Mouse (Mus musculus) MEL (cell line): ENCODE measurements around the gene Wdr3. TPM values are rescaled to one million over a fixed set of nuclear protein-coding genes. Genes with fewer than 3 reads are reported as not detected.

ENCODE experiments used
- DNase-seq: peaks from one replicate; pipeline ENCODE4 v3.0.0; 2011; ENCODE audit warnings: low read depth, low spot score
- H3K27ac ChIP-seq: 2 replicates; pipeline ENCODE4 v1.5.1; 2012; ENCODE audit warnings: low read depth, mild to moderate bottlenecking, control low read depth, low read length, moderate library complexity; ENCODE audit not compliant: control insufficient read depth
- H3K27me3 ChIP-seq, 2 experiments: fragments of 150-350 bp in 1 of 2; sonication (generic) in 1 of 2; 2 replicates each; pipeline ENCODE4 v1.6.1; 2012; ENCODE audit warnings: low read length in 2 of 2, mild to moderate bottlenecking in 2 of 2, improper control_type of control experiment in 1 of 2, moderate library complexity in 1 of 2; ENCODE audit not compliant: insufficient read depth in 2 of 2, control insufficient read depth in 1 of 2
- H3K36me3 ChIP-seq, 2 experiments: 2 replicates each; pipeline ENCODE4 v1.6.1; 2012 to 2014; ENCODE audit warnings: low read length in 2 of 2, improper control_type of control experiment in 1 of 2, inconsistent platforms in 1 of 2, mild to moderate bottlenecking in 1 of 2; ENCODE audit not compliant: insufficient read depth in 2 of 2, control insufficient read depth in 1 of 2
- H3K4me1 ChIP-seq, 2 experiments: fragments of 150-350 bp in 1 of 2; sonication (generic) in 1 of 2; 2 replicates each; pipeline ENCODE4 v1.6.1; 2012; ENCODE audit warnings: low read length in 2 of 2, improper control_type of control experiment in 1 of 2, mild to moderate bottlenecking in 1 of 2; ENCODE audit not compliant: insufficient read depth in 2 of 2, control insufficient read depth in 1 of 2
- H3K4me3 ChIP-seq, 2 experiments: fragments of 150-350 bp in 1 of 2; sonication (generic) in 1 of 2; 2 replicates each; pipeline ENCODE4 v1.5.1; 2012; ENCODE audit warnings: low read depth in 2 of 2, low read length in 2 of 2, mild to moderate bottlenecking in 2 of 2, moderate library complexity in 2 of 2, control low read depth in 1 of 2, improper control_type of control experiment in 1 of 2; ENCODE audit not compliant: control insufficient read depth in 1 of 2, insufficient read depth in 1 of 2
- H3K79me2 ChIP-seq: 2 replicates; pipeline ENCODE4 v1.6.1; 2012; ENCODE audit warnings: mild to moderate bottlenecking, low read length, moderate library complexity; ENCODE audit not compliant: control insufficient read depth, poor library complexity, insufficient read depth
- H3K9ac ChIP-seq: 2 replicates; pipeline ENCODE4 v1.6.1; 2012; ENCODE audit warnings: low read depth, mild to moderate bottlenecking, control low read depth, low read length, moderate library complexity; ENCODE audit not compliant: control insufficient read depth, poor library complexity, severe bottlenecking
- H3K9me3 ChIP-seq: fragments of 150-350 bp; sonication (generic); replicated peaks from 2 replicates; pipeline ENCODE4 v1.6.1; 2012; ENCODE audit warnings: mild to moderate bottlenecking, low read length, improper control_type of control experiment, moderate library complexity; ENCODE audit not compliant: insufficient read depth
- CHD1 ChIP-seq: IDR thresholded peaks from 2 replicates; pipeline ENCODE4 v1.6.1; 2012; ENCODE audit warnings: low read depth, mild to moderate bottlenecking, inconsistent platforms, low read length, improper control_type of control experiment
- CTCF ChIP-seq, 3 experiments: IDR thresholded peaks in 2 of 3; conservative IDR thresholded peaks in 1 of 3; 2 replicates each; pipeline ENCODE4 v1.5.1; 2011 to 2012; ENCODE audit warnings: low read length in 3 of 3, low read depth in 2 of 3, mild to moderate bottlenecking in 2 of 3, improper control_type of control experiment in 1 of 3, inconsistent platforms in 1 of 3, mixed read lengths in 1 of 3, moderate library complexity in 1 of 3; ENCODE audit not compliant: control insufficient read depth in 1 of 3, insufficient read depth in 1 of 3, poor library complexity in 1 of 3, severe bottlenecking in 1 of 3
- E2F4 ChIP-seq: IDR thresholded peaks from 2 replicates; pipeline ENCODE4 v1.6.1; 2011; ENCODE audit warnings: low read depth, low read length, improper control_type of control experiment, borderline replicate concordance
- EP300 ChIP-seq, 2 experiments: IDR thresholded peaks; 2 replicates each; pipeline ENCODE4 v1.6.1; 2011; ENCODE audit warnings: improper control_type of control experiment in 2 of 2, low read length in 2 of 2, low read depth in 1 of 2, mild to moderate bottlenecking in 1 of 2
- HCFC1 ChIP-seq: IDR thresholded peaks from 2 replicates; pipeline ENCODE4 v1.6.1; 2012; ENCODE audit warnings: low read depth, mild to moderate bottlenecking, inconsistent platforms, low read length, improper control_type of control experiment, moderate library complexity
- JUND ChIP-seq: IDR thresholded peaks from 2 replicates; pipeline ENCODE4 v1.6.1; 2011; ENCODE audit warnings: low read depth, mild to moderate bottlenecking, improper control_type of control experiment, low read length
- KAT2A ChIP-seq: conservative IDR thresholded peaks from 2 replicates; pipeline ENCODE4 v1.6.1; 2012; ENCODE audit warnings: low read depth, low read length, improper control_type of control experiment, inconsistent platforms
- MEF2A ChIP-seq: IDR thresholded peaks from 2 replicates; pipeline ENCODE4 v1.6.1; 2014; ENCODE audit warnings: low read depth, mild to moderate bottlenecking, inconsistent platforms, low read length, improper control_type of control experiment; ENCODE audit not compliant: poor library complexity, insufficient replicate concordance, severe bottlenecking; ENCODE audit errors: extremely low read depth
- MYB ChIP-seq: IDR thresholded peaks from 2 replicates; pipeline ENCODE4 v1.6.1; 2011; ENCODE audit warnings: mild to moderate bottlenecking, low read depth, low read length, improper control_type of control experiment
- POLR2A ChIP-seq, 2 experiments: IDR thresholded peaks; 2 replicates each; pipeline ENCODE4 v1.6.1; 2011 to 2012; ENCODE audit warnings: low read length in 2 of 2, mild to moderate bottlenecking in 2 of 2, control low read depth in 1 of 2, improper control_type of control experiment in 1 of 2, low read depth in 1 of 2, moderate library complexity in 1 of 2; ENCODE audit not compliant: control insufficient read depth in 1 of 2, insufficient read depth in 1 of 2, poor library complexity in 1 of 2
- POLR2AphosphoS2 ChIP-seq: IDR thresholded peaks from 2 replicates; pipeline ENCODE4 v1.6.1; 2011; ENCODE audit warnings: low read length, improper control_type of control experiment
- POLR2AphosphoS5 ChIP-seq: IDR thresholded peaks from 2 replicates; pipeline ENCODE4 v1.6.1; 2012; ENCODE audit warnings: low read depth, borderline replicate concordance, mild to moderate bottlenecking, inconsistent platforms, low read length, moderate library complexity, mixed read lengths
- RAD21 ChIP-seq: IDR thresholded peaks from 2 replicates; pipeline ENCODE4 v1.6.1; 2011; ENCODE audit warnings: mild to moderate bottlenecking, low read depth, low read length, improper control_type of control experiment
- RCOR1 ChIP-seq: IDR thresholded peaks from 2 replicates; pipeline ENCODE4 v1.6.1; 2012; ENCODE audit warnings: low read depth, mild to moderate bottlenecking, inconsistent platforms, low read length, improper control_type of control experiment
- SMC3 ChIP-seq: IDR thresholded peaks from 2 replicates; pipeline ENCODE4 v1.6.1; 2011; ENCODE audit warnings: low read depth, low read length, improper control_type of control experiment
- TBP ChIP-seq: IDR thresholded peaks from 2 replicates; pipeline ENCODE4 v1.8.0; 2011; ENCODE audit warnings: low read depth, low read length, improper control_type of control experiment
- TCF12 ChIP-seq: IDR thresholded peaks from 2 replicates; pipeline ENCODE4 v1.6.1; 2014; ENCODE audit warnings: low read depth, mild to moderate bottlenecking, inconsistent platforms, low read length, improper control_type of control experiment, moderate library complexity
- UBTF ChIP-seq: IDR thresholded peaks from 2 replicates; pipeline ENCODE4 v1.6.1; 2012; ENCODE audit warnings: low read depth, mild to moderate bottlenecking, inconsistent platforms, low read length, improper control_type of control experiment, moderate library complexity, borderline replicate concordance; ENCODE audit not compliant: insufficient read depth
- USF1 ChIP-seq: IDR thresholded peaks from 2 replicates; pipeline ENCODE4 v1.6.1; 2014; ENCODE audit warnings: low read depth, mild to moderate bottlenecking, inconsistent platforms, low read length, improper control_type of control experiment, moderate library complexity
- ZC3H11A ChIP-seq: IDR thresholded peaks from 2 replicates; pipeline ENCODE4 v1.6.1; 2012; ENCODE audit warnings: low read depth, mild to moderate bottlenecking, inconsistent platforms, low read length, improper control_type of control experiment
- polyA plus RNA-seq, 2 experiments: library from polyadenylated mRNA; stranded (reverse) in 1 of 2; unstranded in 1 of 2; fragments of >175 nt in 1 of 2; fragments of >200 nt in 1 of 2; gene quantifications; 2 replicates each; pipeline versions ENCODE4 v1.2.1 to v1.2.4; 2012; ENCODE audit warnings: low replicate concordance in 2 of 2, low read depth in 1 of 2; ENCODE audit not compliant: insufficient read length in 2 of 2, insufficient read depth in 1 of 2, missing spikeins in 1 of 2
- total RNA-seq: library from RNA; depleted of rRNA; stranded (reverse); fragments of 300-350 nt; gene quantifications from 2 replicates; pipeline ENCODE4 v1.2.3, GENCODE M21; 2012

Wdr3 gene
- total and polyA plus RNA-seq, 3 experiments: 76.5 to 160 (median 123) TPM

DNA sequence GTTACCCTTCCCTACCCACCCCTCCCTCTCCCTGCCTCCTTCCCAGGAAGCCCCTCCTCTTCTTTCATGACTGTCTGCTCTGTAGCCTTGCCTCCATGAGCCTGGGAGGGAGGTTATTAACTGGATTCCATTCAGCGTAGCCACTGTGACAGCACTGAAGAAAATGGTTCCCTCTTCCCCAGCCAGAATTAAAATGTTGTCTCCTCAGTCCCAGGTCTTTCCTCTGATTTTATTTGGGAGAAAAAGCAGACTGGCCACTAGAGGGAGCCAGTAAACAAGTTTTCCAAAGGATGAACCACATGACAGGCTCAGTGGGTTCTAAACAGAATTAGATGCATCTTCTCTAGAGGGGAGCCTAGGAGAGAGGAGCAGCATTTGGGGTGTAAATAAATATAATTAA is 27.2 kb upstream of the Wdr3 start:
- Histone ChIP-seq H3K36me3 (peaks cover 0 to 7% of the 10 kb centered on the region in 2 experiments; a peak in 2 of 4 replicates), H3K9me3 (no peaks in the 10 kb centered on the region), H3K4me1 (no peaks in the 10 kb centered on the region), H3K79me2 (no peaks in the 10 kb centered on the region)
- TF ChIP-seq KAT2A: no peak
- no peak for TF ChIP-seq POLR2AphosphoS2
- TF ChIP-seq TBP: no peak
- peak; percentile 39 to 80 (median 60); a peak in 5 of 6 replicates for TF ChIP-seq CTCF (IDR thresholded peaks at IDR 0.05 in 2 of 3, conservative IDR thresholded peaks at IDR 0.05 in 1 of 3; ENCODE audit: control insufficient read depth in 1 of 3, insufficient read depth in 1 of 3, low read depth in 2 of 3, low read length in 3 of 3, poor library complexity in 1 of 3, severe bottlenecking in 1 of 3)
- no peak for TF ChIP-seq POLR2AphosphoS5
- TF ChIP-seq SMC3: peak; percentile 68
- TF ChIP-seq POLR2A (IDR thresholded peaks at IDR 0.05; ENCODE audit: control insufficient read depth in 1 of 2, insufficient read depth in 1 of 2, low read depth in 1 of 2, low read length in 2 of 2, poor library complexity in 1 of 2): no peak
- TF ChIP-seq TCF12: no peak
- TF ChIP-seq RAD21: peak; percentile 79
- no peak for TF ChIP-seq HCFC1
- TF ChIP-seq ZC3H11A: no peak; the same call in 1 of the 2 replicates
- TF ChIP-seq USF1: peak; percentile 66; the same call in 1 of the 2 replicates
- no peak for TF ChIP-seq MYB
- no peak for TF ChIP-seq JUND
- TF ChIP-seq, all 39 proteins: peak for 4
- no peak overlapping the region for H3K9ac ChIP-seq
- H3K27ac ChIP-seq: no peak overlapping the region
- H3K4me3 ChIP-seq: no peak overlapping the region
- DNase-seq: peak; percentile 71
- no peaks in the 10 kb centered on the region for H3K27me3 ChIP-seq

DNA sequence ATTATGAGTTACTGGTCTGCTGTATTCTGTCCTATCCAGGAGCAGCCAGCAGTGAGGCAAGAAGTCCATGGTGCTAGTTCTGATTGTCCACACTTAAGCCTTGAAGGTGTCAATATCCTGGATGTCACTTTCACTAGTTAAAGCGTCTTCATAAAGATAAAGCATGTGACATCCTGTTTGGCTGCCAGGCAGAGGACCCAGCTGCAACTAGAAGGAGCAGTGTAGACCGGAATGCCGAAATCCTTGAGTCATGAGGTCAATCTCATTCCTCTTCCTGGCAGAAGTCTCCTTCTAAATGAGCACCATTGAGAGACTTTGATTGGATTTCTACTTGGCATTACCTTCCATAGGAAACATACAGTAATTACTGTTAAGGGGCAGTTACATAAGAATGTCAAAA is 18.3 kb upstream of the Wdr3 start:
- no peak for DNase-seq
- peaks cover 3 to 5% of the 10 kb centered on the region in 2 experiments; a peak in 2 of 4 replicates for H3K36me3 ChIP-seq
- TF ChIP-seq HCFC1 (no peak), E2F4 (no peak), RCOR1 (no peak), USF1 (no peak)
- TF ChIP-seq, all 39 proteins: peak for 0

DNA sequence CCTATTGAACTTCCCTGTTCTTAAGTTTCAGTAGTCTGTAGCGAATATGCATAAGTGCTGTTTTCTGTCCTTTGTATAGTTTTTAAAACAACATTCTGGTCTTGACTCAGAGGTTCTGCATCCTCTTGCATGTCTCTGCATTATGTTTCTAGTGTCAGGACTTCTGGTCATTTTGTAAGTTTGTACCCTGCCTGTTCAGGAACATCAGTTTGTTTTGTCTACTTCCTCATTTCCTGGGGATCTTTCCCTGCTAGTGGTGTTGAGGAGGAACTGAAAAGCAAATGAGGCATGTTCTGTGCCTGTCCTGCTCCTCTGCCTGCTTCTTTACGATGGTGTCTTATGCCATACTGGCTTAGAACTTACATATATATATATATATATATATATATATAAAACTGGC is 13.8 kb upstream of the Wdr3 start:
- Histone ChIP-seq H3K79me2 (no peaks in the 10 kb centered on the region), H3K27me3 (no peaks in the 10 kb centered on the region), H3K27ac (no peak overlapping the region), H3K4me1 (peaks cover 0 to 2% of the 10 kb centered on the region in 2 experiments; a peak in 2 of 4 replicates), H3K9ac (no peak overlapping the region), H3K9me3 (no peaks in the 10 kb centered on the region), H3K4me3 (no peak overlapping the region), H3K36me3 (peaks cover 2 to 5% of the 10 kb centered on the region in 2 experiments; a peak in 2 of 4 replicates)
- no peak for TF ChIP-seq SMC3
- TF ChIP-seq MEF2A: no peak
- TF ChIP-seq POLR2AphosphoS5: no peak
- TF ChIP-seq CHD1: no peak
- TF ChIP-seq UBTF: no peak
- TF ChIP-seq EP300 (IDR thresholded peaks at IDR 0.05; ENCODE audit: low read depth in 1 of 2, low read length in 2 of 2): no peak
- peak; percentile 59 for DNase-seq

More for the DNA sequence above, 18.3 kb upstream of the Wdr3 start:
- Histone ChIP-seq H3K4me1 (peaks cover 0 to 2% of the 10 kb centered on the region in 2 experiments; a peak in 2 of 4 replicates), H3K27me3 (no peaks in the 10 kb centered on the region), H3K4me3 (no peak overlapping the region), H3K79me2 (no peaks in the 10 kb centered on the region), H3K27ac (no peak overlapping the region), H3K9ac (no peak overlapping the region), H3K9me3 (no peaks in the 10 kb centered on the region)
